Mouse (Mus musculus) neural tube, embryonic 11.5 days (tissue): ENCODE data around the gene Dnajc4. TPM values are rescaled to one million over a fixed set of nuclear protein-coding genes. Genes with fewer than 3 reads are reported as not detected.

Source experiments
- ATAC-seq: fragments of 200-750 bp; cut with Nextera tagmentation; 2 replicates; pipeline ENCODE4 v1.8.0; 2017; ENCODE audit warnings: moderate number of reproducible peaks, mild to moderate bottlenecking, moderate TSS enrichment, moderate library complexity; ENCODE audit not compliant: insufficient read depth, low FRiP score, low TSS enrichment
- DNase-seq: peaks from one replicate; pipeline ENCODE4 v3.0.0-alpha.2; 2015; ENCODE audit warnings: low spot score
- H3K27ac ChIP-seq: fragments of 300-500 bp; sonication (generic); 2 replicates; pipeline ENCODE4 v1.5.1; 2014; ENCODE audit warnings: low read depth, mild to moderate bottlenecking, low read length
- H3K27me3 ChIP-seq: fragments of 300-500 bp; sonication (generic); 2 replicates; pipeline ENCODE4 v1.6.1; 2014; ENCODE audit warnings: mild to moderate bottlenecking, low read length, mixed read lengths; ENCODE audit not compliant: control insufficient read depth, insufficient read depth
- H3K36me3 ChIP-seq: fragments of 300-500 bp; sonication (generic); 2 replicates; pipeline ENCODE4 v1.6.1; 2014; ENCODE audit warnings: mild to moderate bottlenecking, low read length, moderate library complexity, mixed read lengths; ENCODE audit not compliant: control insufficient read depth, insufficient read depth
- H3K4me1 ChIP-seq: fragments of 300-500 bp; sonication (generic); 2 replicates; pipeline ENCODE4 v1.6.1; 2014; ENCODE audit warnings: low read length, mixed read lengths; ENCODE audit not compliant: control insufficient read depth, insufficient read depth
- H3K4me2 ChIP-seq: fragments of 300-500 bp; sonication (generic); 2 replicates; pipeline ENCODE4 v1.6.1; 2014; ENCODE audit warnings: low read depth, mild to moderate bottlenecking, moderate library complexity
- H3K4me3 ChIP-seq: fragments of 300-500 bp; sonication (generic); 2 replicates; pipeline ENCODE4 v1.5.1; 2014; ENCODE audit warnings: low read depth, low read length
- H3K9ac ChIP-seq: fragments of 300-500 bp; sonication (generic); 2 replicates; pipeline ENCODE4 v1.6.1; 2014; ENCODE audit warnings: mild to moderate bottlenecking, low read length
- H3K9me3 ChIP-seq: fragments of 300-500 bp; sonication (generic); 2 replicates; pipeline ENCODE4 v1.6.1; 2016; ENCODE audit warnings: low read length; ENCODE audit not compliant: control insufficient read depth
- WGBS: fragments of 180-500 bp; shearing (Covaris S2); extraction: QIAGEN DNeasy Blood & Tissue Kit; methylation state at CpG from one replicate; pipeline ENCODE4 v1.1.7; 2014; 5-methylcytosine and 5-hydroxymethylcytosine counted together
- polyA plus RNA-seq: library from polyadenylated mRNA; unstranded; fragments of >200 nt; fragmentation: Nextera tagmentation; extraction: Ambion mirVana; gene quantifications from 2 replicates; pipeline ENCODE4 v1.2.1, GENCODE M21; 2014

Dnajc4 gene
- polyA plus RNA-seq, 1 experiment from 2014 or later: 17.3 TPM

- Histone ChIP-seq H3K36me3 (peaks cover 10% of the 10 kb centered on the region), H3K4me3 (peak overlapping the region; percentile 67), H3K4me1 (peaks cover 20% of the 10 kb centered on the region), H3K27me3 (no peaks in the 10 kb centered on the region), H3K4me2 (peak overlapping the region; percentile 69), H3K9ac (peak overlapping the region; percentile 86), H3K27ac (peak overlapping the region; percentile 88), H3K9me3 (no peaks in the 10 kb centered on the region)
- under 1% methylated on average over 59 of the region's 59 CpGs for WGBS
- ATAC-seq: peak; percentile 87
- DNase-seq: peak; percentile 99
Observed at GRCm38 (mm10) chr19:6979486-6980380, 12.6 kb downstream of the Dnajc4 start.

- Histone ChIP-seq H3K4me3 (peak overlapping the region; percentile 67), H3K9me3 (no peaks in the 10 kb centered on the region), H3K9ac (peak overlapping the region; percentile 51), H3K27me3 (no peaks in the 10 kb centered on the region), H3K36me3 (peaks cover 10% of the 10 kb centered on the region), H3K27ac (peak overlapping the region; percentile 39), H3K4me1 (peaks cover 21% of the 10 kb centered on the region), H3K4me2 (peak overlapping the region; percentile 69)
- no peak for ATAC-seq
- WGBS: 11% methylated on average over 11 of the region's 11 CpGs
- peak; percentile 40 for DNase-seq
Observed at GRCm38 (mm10) chr19:6979001-6979479, 13.3 kb downstream of the Dnajc4 start.

- DNase-seq (no peak), ATAC-seq (no peak)
- peak overlapping the region; percentile 67 for H3K4me3 ChIP-seq
- 66% methylated on average over 3 of the region's 3 CpGs for WGBS
- H3K27ac ChIP-seq: 0 out of 2 replicates have a peak overlapping the region, but pooled peaks have one; percentile 42
- no peak overlapping the region for H3K9ac ChIP-seq
- H3K4me2 ChIP-seq: peak overlapping the region; percentile 69
- no peaks in the 10 kb centered on the region for H3K27me3 ChIP-seq
- no peaks in the 10 kb centered on the region for H3K9me3 ChIP-seq
- H3K36me3 ChIP-seq: peaks cover 10% of the 10 kb centered on the region
- H3K4me1 ChIP-seq: peaks cover 25% of the 10 kb centered on the region
Observed at GRCm38 (mm10) chr19:6978639-6978974, 13.8 kb downstream of the Dnajc4 start.

- DNase-seq: no peak
- WGBS: 79% methylated on average over 13 of the region's 13 CpGs
- 0 out of 2 replicates have a peak overlapping the region, but pooled peaks have one; percentile 49 for H3K27ac ChIP-seq
- no peak for ATAC-seq
- H3K36me3 ChIP-seq: peaks cover 10% of the 10 kb centered on the region
- H3K4me3 ChIP-seq: peak overlapping the region; percentile 12
- H3K9me3 ChIP-seq: no peaks in the 10 kb centered on the region
- H3K27me3 ChIP-seq: no peaks in the 10 kb centered on the region
- no peak overlapping the region; the same call in 1 of the 2 replicates for H3K9ac ChIP-seq
- H3K4me1 ChIP-seq: peaks cover 25% of the 10 kb centered on the region
- peak overlapping the region; percentile 11; the same call in 1 of the 2 replicates for H3K4me2 ChIP-seq
Observed at GRCm38 (mm10) chr19:6977759-6978638, 14.4 kb downstream of the Dnajc4 start.

GRCm38 (mm10) chr19:6975537-6976521, 16.5 kb downstream of the Dnajc4 start, which contains the start of gene Plcb3:
Plcb3 (minus strand) TSS chr19:6976470.
- H3K9me3 ChIP-seq: no peaks in the 10 kb centered on the region
- DNase-seq (peak; percentile 81), ATAC-seq (0 out of 2 replicates have a peak, but pooled peaks have one; percentile 9)
- under 1% methylated on average over 16 of the region's 16 CpGs for WGBS
- H3K9ac ChIP-seq: peak within 1 kb of the TSS; percentile 92
- peaks cover 28% of the 10 kb centered on the region for H3K4me1 ChIP-seq
- peak within 1 kb of the TSS; percentile 86 for H3K27ac ChIP-seq
- H3K4me3 ChIP-seq: peak within 1 kb of the TSS; percentile 70
- H3K27me3 ChIP-seq: no peaks in the 10 kb centered on the region
- H3K36me3 ChIP-seq: peaks cover 10% of the 10 kb centered on the region
- peak within 1 kb of the TSS; percentile 79 for H3K4me2 ChIP-seq

GRCm38 (mm10) chr19:6974211-6975205, 17.9 kb downstream of the Dnajc4 start, which contains the start of gene Ppp1r14b:
Ppp1r14b (plus strand) TSS chr19:6974968.
- no peaks in the 10 kb centered on the region for H3K27me3 ChIP-seq
- H3K4me1 ChIP-seq: peaks cover 37% of the 10 kb centered on the region
- peak within 1 kb of the TSS; percentile 92 for H3K9ac ChIP-seq
- H3K27ac ChIP-seq: peak within 1 kb of the TSS; percentile 86
- peaks cover 10% of the 10 kb centered on the region for H3K36me3 ChIP-seq
- H3K4me3 ChIP-seq: peak within 1 kb of the TSS; percentile 70
- DNase-seq (peak; percentile 90), ATAC-seq (peak; percentile 62)
- under 1% methylated on average over 49 of the region's 84 CpGs for WGBS
- no peaks in the 10 kb centered on the region for H3K9me3 ChIP-seq
- peak within 1 kb of the TSS; percentile 83 for H3K4me2 ChIP-seq

- Histone ChIP-seq H3K4me3 (peak overlapping the region; percentile 70), H3K27me3 (0 out of 2 replicates have a peak, but pooled peaks cover 3% of the 10 kb centered on the region), H3K9ac (peak overlapping the region; percentile 92), H3K36me3 (peaks cover 10% of the 10 kb centered on the region), H3K4me1 (peaks cover 37% of the 10 kb centered on the region), H3K27ac (no peak overlapping the region), H3K9me3 (no peaks in the 10 kb centered on the region), H3K4me2 (peak overlapping the region; percentile 83)
- ATAC-seq (no peak), DNase-seq (no peak)
- 28% methylated on average over 12 of the region's 12 CpGs for WGBS
Observed at GRCm38 (mm10) chr19:6973581-6974190, 18.7 kb downstream of the Dnajc4 start.
